In genomic region chr8:61517502-61518185, GRCm38 (mm10) we compare ENCODE assay signal across 8 mouse cellular contexts. TPM values are rescaled to one million over a fixed set of nuclear protein-coding genes. Genes with fewer than 3 reads are reported as not detected.
DNase-seq lines count a peak whose midpoint lies in the region; ATAC-seq and TF ChIP-seq lines count a peak whose summit lies in the region.

No protein-coding gene starts in this region.

- TF ChIP-seq CTCF in forebrain, postnatal 0 days (IDR thresholded peaks at IDR 0.05; ENCODE audit: low read depth): no peak
- TF ChIP-seq CTCF in gastrocnemius, adult 2 months (IDR thresholded peaks at IDR 0.05): no peak

- WGBS in forebrain, embryonic 10.5 days: 86% methylated on average over 14 of the region's 14 CpGs
- WGBS in forebrain, postnatal 0 days: 79% methylated on average over 14 of the region's 14 CpGs
- 82% methylated on average over 14 of the region's 14 CpGs for WGBS in midbrain, embryonic 10.5 days
- 80% methylated on average over 14 of the region's 14 CpGs for WGBS in midbrain, embryonic 15.5 days
- WGBS in hindbrain, embryonic 13.5 days: 77% methylated on average over 14 of the region's 14 CpGs
- 78% methylated on average over 14 of the region's 14 CpGs for WGBS in neural tube, embryonic 15.5 days

- intact Hi-C loops in gastrocnemius, adult 2 months (cut with DNase I): loop anchor here (5.0 to 10.0 kb wide), 2 partner anchors 393 to 475 kb away; no protein-coding TSS in a partner anchor

- H3K4me1 ChIP-seq in forebrain, embryonic 10.5 days: peaks cover 32% of the 10 kb centered on the region
- H3K4me1 ChIP-seq in forebrain, postnatal 0 days (ENCODE audit: insufficient read depth): 0 out of 2 replicates have a peak, but pooled peaks cover 4% of the 10 kb centered on the region
- peaks cover 33% of the 10 kb centered on the region for H3K4me1 ChIP-seq in midbrain, embryonic 10.5 days
- peaks cover 21% of the 10 kb centered on the region for H3K4me1 ChIP-seq in midbrain, embryonic 15.5 days
- H3K4me1 ChIP-seq in hindbrain, embryonic 13.5 days (replicated peaks): peaks cover 35% of the 10 kb centered on the region
- H3K4me1 ChIP-seq in neural tube, embryonic 15.5 days: peaks cover 19% of the 10 kb centered on the region; the same call in 1 of the 2 replicates

- DNase-seq in forebrain, embryonic 10.5 days (ENCODE audit: extremely low spot score, low spot score): no peak
- DNase-seq in forebrain, postnatal 0 days: no peak
- no peak for DNase-seq in midbrain, embryonic 10.5 days (ENCODE audit: low spot score)
- DNase-seq in gastrocnemius, adult 2 months: no peak

- H3K27me3 ChIP-seq in forebrain, embryonic 10.5 days (ENCODE audit: poor library complexity, severe bottlenecking): no peaks in the 10 kb centered on the region
- no peaks in the 10 kb centered on the region for H3K27me3 ChIP-seq in forebrain, postnatal 0 days (ENCODE audit: insufficient read depth, low read length)
- no peaks in the 10 kb centered on the region for H3K27me3 ChIP-seq in midbrain, embryonic 10.5 days (ENCODE audit: low read depth, poor library complexity, severe bottlenecking)
- H3K27me3 ChIP-seq in midbrain, embryonic 15.5 days (replicated peaks): no peaks in the 10 kb centered on the region
- H3K27me3 ChIP-seq in hindbrain, embryonic 13.5 days: no peaks in the 10 kb centered on the region
- no peaks in the 10 kb centered on the region for H3K27me3 ChIP-seq in neural tube, embryonic 15.5 days (replicated peaks)

- H3K9me3 ChIP-seq in forebrain, embryonic 10.5 days: no peaks in the 10 kb centered on the region
- H3K9me3 ChIP-seq in forebrain, postnatal 0 days (ENCODE audit: low read length): no peaks in the 10 kb centered on the region
- no peaks in the 10 kb centered on the region for H3K9me3 ChIP-seq in midbrain, embryonic 10.5 days (replicated peaks)
- no peaks in the 10 kb centered on the region for H3K9me3 ChIP-seq in midbrain, embryonic 15.5 days
- no peaks in the 10 kb centered on the region for H3K9me3 ChIP-seq in hindbrain, embryonic 13.5 days
- H3K9me3 ChIP-seq in neural tube, embryonic 15.5 days (replicated peaks): no peaks in the 10 kb centered on the region

- H3K4me2 ChIP-seq in forebrain, postnatal 0 days (ENCODE audit: low read depth): no peak overlapping the region
- no peak overlapping the region for H3K4me2 ChIP-seq in midbrain, embryonic 15.5 days
- H3K4me2 ChIP-seq in hindbrain, embryonic 13.5 days: no peak overlapping the region
- H3K4me2 ChIP-seq in neural tube, embryonic 15.5 days: no peak overlapping the region

- no peak overlapping the region for H3K4me3 ChIP-seq in forebrain, embryonic 10.5 days
- no peak overlapping the region for H3K4me3 ChIP-seq in forebrain, postnatal 0 days (ENCODE audit: low read depth, low read length)
- H3K4me3 ChIP-seq in midbrain, embryonic 10.5 days: no peak overlapping the region
- H3K4me3 ChIP-seq in midbrain, embryonic 15.5 days: no peak overlapping the region
- H3K4me3 ChIP-seq in hindbrain, embryonic 13.5 days: no peak overlapping the region
- no peak overlapping the region for H3K4me3 ChIP-seq in neural tube, embryonic 15.5 days (replicated peaks)
- no peak overlapping the region for H3K4me3 ChIP-seq in gastrocnemius, adult 2 months

- peaks cover 82% of the 10 kb centered on the region for H3K36me3 ChIP-seq in forebrain, embryonic 10.5 days (replicated peaks)
- no peaks in the 10 kb centered on the region for H3K36me3 ChIP-seq in forebrain, postnatal 0 days (ENCODE audit: insufficient read depth)
- peaks cover 90% of the 10 kb centered on the region for H3K36me3 ChIP-seq in midbrain, embryonic 10.5 days
- H3K36me3 ChIP-seq in midbrain, embryonic 15.5 days (replicated peaks): no peaks in the 10 kb centered on the region
- H3K36me3 ChIP-seq in hindbrain, embryonic 13.5 days: peaks cover 8% of the 10 kb centered on the region
- no peaks in the 10 kb centered on the region for H3K36me3 ChIP-seq in neural tube, embryonic 15.5 days

- no peak overlapping the region for H3K9ac ChIP-seq in forebrain, postnatal 0 days
- no peak overlapping the region for H3K9ac ChIP-seq in midbrain, embryonic 15.5 days
- no peak overlapping the region for H3K9ac ChIP-seq in hindbrain, embryonic 13.5 days
- no peak overlapping the region for H3K9ac ChIP-seq in neural tube, embryonic 15.5 days (replicated peaks)

- ATAC-seq in forebrain, postnatal 0 days: no peak
- ATAC-seq in midbrain, embryonic 15.5 days (replicated peaks): no peak
- ATAC-seq in hindbrain, embryonic 13.5 days (ENCODE audit: low FRiP score): no peak
- ATAC-seq in neural tube, embryonic 15.5 days (ENCODE audit: low FRiP score): no peak
- no peak for ATAC-seq in cerebellum, adult (ENCODE audit: insufficient number of reproducible peaks, low FRiP score, low TSS enrichment)

- H3K27ac ChIP-seq in forebrain, embryonic 10.5 days: peak overlapping the region; percentile 33; the same call in 1 of the 2 replicates
- no peak overlapping the region for H3K27ac ChIP-seq in forebrain, postnatal 0 days (ENCODE audit: low read depth, low read length)
- peak overlapping the region; percentile 77 for H3K27ac ChIP-seq in midbrain, embryonic 10.5 days (replicated peaks)
- no peak overlapping the region for H3K27ac ChIP-seq in midbrain, embryonic 15.5 days
- peak overlapping the region; percentile 52; the same call in 1 of the 2 replicates for H3K27ac ChIP-seq in hindbrain, embryonic 13.5 days
- H3K27ac ChIP-seq in neural tube, embryonic 15.5 days (replicated peaks): 0 out of 2 replicates have a peak overlapping the region, but pooled peaks have one; percentile 30
- no peak overlapping the region for H3K27ac ChIP-seq in gastrocnemius, adult 2 months

RNA-seq across cellular contexts. Expression of gene Cbr4, which starts 30.1 kb away (rescaled TPM):
- 30.2 and 32.4 TPM in 2 replicates for polyA plus RNA-seq in forebrain, embryonic 10.5 days (2016; fragmentation: Nextera tagmentation; extraction: Ambion mirVana)
- 8.3 and 12.2 TPM in 2 replicates for total RNA-seq in forebrain, postnatal 0 days (2014; rRNA removed)
- polyA plus RNA-seq in forebrain, postnatal 0 days (2015; fragmentation: Nextera tagmentation; extraction: Ambion mirVana): 23.0 and 28.9 TPM in 2 replicates
- 28.1 and 30.0 TPM in 2 replicates for polyA plus RNA-seq in midbrain, embryonic 10.5 days (2016; fragmentation: Nextera tagmentation; extraction: Ambion mirVana)
- polyA plus RNA-seq in midbrain, embryonic 15.5 days (2015; fragmentation: Nextera tagmentation; extraction: Ambion mirVana): 16.1 and 18.6 TPM in 2 replicates
- polyA plus RNA-seq in hindbrain, embryonic 13.5 days (2015; fragmentation: Nextera tagmentation; extraction: Ambion mirVana): 21.7 and 23.0 TPM in 2 replicates
- 17.2 and 25.4 TPM in 2 replicates for polyA plus RNA-seq in neural tube, embryonic 15.5 days (2015; fragmentation: Nextera tagmentation; extraction: Ambion mirVana)
- 10 to 100 TPM; 31.5 to 42.1 TPM for total RNA-seq in gastrocnemius, adult 2 months (2021)

Comparison
In these comparisons a context has a peak if more than half of its experiments do, and no peak if none do; other contexts are left out.
1. H3K27ac ChIP-seq: peak in forebrain, embryonic 10.5 days (single experiment), midbrain, embryonic 10.5 days (single experiment), hindbrain, embryonic 13.5 days (single experiment) and neural tube, embryonic 15.5 days (single experiment); none in forebrain, postnatal 0 days (single experiment), midbrain, embryonic 15.5 days (single experiment) and gastrocnemius, adult 2 months (single experiment).